Mouse (Mus musculus) forebrain, embryonic 13.5 days (tissue): ENCODE data around the gene Dctn3. TPM values are rescaled to one million over a fixed set of nuclear protein-coding genes. Genes with fewer than 3 reads are reported as not detected.
A peak's percentile ranks its signal among the peaks of the same experiment; 100 is the strongest.

Experiments
- ATAC-seq: fragments of 200-750 bp; cut with Nextera tagmentation; 2 replicates; pipeline ENCODE4 v1.8.0; 2017
- H3K27ac ChIP-seq: fragments of 300-500 bp; sonication (generic); 2 replicates; pipeline ENCODE4 v1.5.1; 2015; ENCODE audit warnings: inconsistent platforms, mild to moderate bottlenecking, moderate library complexity
- H3K27me3 ChIP-seq: fragments of 300-500 bp; sonication (generic); 2 replicates; pipeline ENCODE4 v1.6.1; 2015; ENCODE audit warnings: mild to moderate bottlenecking, inconsistent platforms
- H3K36me3 ChIP-seq: fragments of 300-500 bp; sonication (generic); 2 replicates; pipeline ENCODE4 v1.6.1; 2015; ENCODE audit warnings: mild to moderate bottlenecking, inconsistent platforms; ENCODE audit not compliant: poor library complexity, severe bottlenecking
- H3K4me1 ChIP-seq: fragments of 300-500 bp; sonication (generic); 2 replicates; pipeline ENCODE4 v1.6.1; 2015; ENCODE audit warnings: inconsistent platforms
- H3K4me2 ChIP-seq: fragments of 300-500 bp; sonication (generic); 2 replicates; pipeline ENCODE4 v1.6.1; 2015; ENCODE audit warnings: inconsistent platforms, mild to moderate bottlenecking, moderate library complexity
- H3K4me3 ChIP-seq: fragments of 300-500 bp; sonication (generic); 2 replicates; pipeline ENCODE4 v1.5.1; 2015; ENCODE audit warnings: mild to moderate bottlenecking, inconsistent platforms
- H3K9ac ChIP-seq: fragments of 300-500 bp; sonication (generic); 2 replicates; pipeline ENCODE4 v1.6.1; 2015; ENCODE audit warnings: mild to moderate bottlenecking, inconsistent platforms
- H3K9me3 ChIP-seq: fragments of 300-500 bp; sonication (generic); replicated peaks from 2 replicates; pipeline ENCODE4 v1.6.1; 2016; ENCODE audit warnings: inconsistent platforms
- WGBS: fragments of 180-500 bp; shearing (Covaris S2); methylation state at CpG from one replicate; pipeline ENCODE4 v1.1.7; 2015; 5-methylcytosine and 5-hydroxymethylcytosine counted together
- polyA plus RNA-seq: library from polyadenylated mRNA; unstranded; fragments of >200 nt; fragmentation: Nextera tagmentation; extraction: Ambion mirVana; gene quantifications from 2 replicates; pipeline ENCODE4 v1.2.1, GENCODE M21; 2015

Dctn3 gene
- polyA plus RNA-seq, 1 experiment from 2014 or later = 262 TPM

GRCm38 (mm10) chr4:41731052-41731765, 8.2 kb upstream of the Dctn3 start, which contains the start of gene Arid3c:
Arid3c (minus strand) TSS chr4:41731142.
- Histone ChIP-seq H3K9ac (peak within 1 kb of the TSS; percentile 51), H3K36me3 (no peaks in the 10 kb centered on the region), H3K4me3 (peak within 1 kb of the TSS; percentile 39), H3K27ac (no peak within 1 kb of the TSS), H3K4me2 (peak within 1 kb of the TSS; percentile 68), H3K27me3 (peaks cover 69% of the 10 kb centered on the region), H3K9me3 (0 out of 2 replicates have a peak, but pooled peaks cover 5% of the 10 kb centered on the region), H3K4me1 (peaks cover 30% of the 10 kb centered on the region)
- WGBS = 2% methylated on average over 50 of the region's 50 CpGs
- 0 out of 2 replicates have a peak, but pooled peaks have one; percentile 27 for ATAC-seq

GRCm38 (mm10) chr4:41726826-41727621, 4.1 kb upstream of the Dctn3 start:
- no peaks in the 10 kb centered on the region for H3K36me3 ChIP-seq
- no peak for ATAC-seq
- H3K27ac ChIP-seq = peak overlapping the region; percentile 68

DNA sequence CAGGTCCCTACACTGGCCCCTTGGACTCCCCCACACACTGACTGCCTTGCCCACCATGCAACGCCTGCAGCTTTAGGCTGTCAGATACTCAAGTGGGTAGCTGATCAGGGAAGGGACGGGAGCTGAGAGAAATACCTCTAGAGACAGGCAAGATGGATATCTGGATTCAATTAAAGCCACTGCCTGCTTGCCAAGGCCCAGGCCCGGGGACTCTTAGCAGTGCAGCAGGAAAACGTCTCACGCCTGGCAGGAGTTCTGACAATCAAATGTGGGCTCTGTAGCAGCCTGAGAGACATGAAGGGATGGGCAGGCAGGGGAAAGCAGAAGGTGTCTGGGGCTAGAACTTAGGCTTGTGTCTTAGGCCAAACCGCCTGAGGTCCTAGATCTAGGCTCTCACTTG, 6.1 kb downstream of the Dctn3 start:
- 80% methylated on average over 6 of the region's 6 CpGs for WGBS
- no peak overlapping the region for H3K4me3 ChIP-seq
- no peak overlapping the region for H3K9ac ChIP-seq
- peaks cover 54% of the 10 kb centered on the region for H3K36me3 ChIP-seq
- no peaks in the 10 kb centered on the region for H3K9me3 ChIP-seq
- ATAC-seq = no peak
- no peak overlapping the region for H3K4me2 ChIP-seq
- H3K4me1 ChIP-seq = peaks cover 25% of the 10 kb centered on the region
- H3K27me3 ChIP-seq = no peaks in the 10 kb centered on the region
- no peak overlapping the region for H3K27ac ChIP-seq

More at GRCm38 (mm10) chr4:41726826-41727621, 4.1 kb upstream of the Dctn3 start:
- H3K9ac ChIP-seq = peak overlapping the region; percentile 43; the same call in 1 of the 2 replicates
- H3K9me3 ChIP-seq = no peaks in the 10 kb centered on the region
- peaks cover 43% of the 10 kb centered on the region for H3K4me1 ChIP-seq
- peak overlapping the region; percentile 56 for H3K4me2 ChIP-seq
- 3% methylated on average over 20 of the region's 20 CpGs for WGBS
- H3K27me3 ChIP-seq = peaks cover 78% of the 10 kb centered on the region
- H3K4me3 ChIP-seq = peak overlapping the region; percentile 9; the same call in 1 of the 2 replicates

GRCm38 (mm10) chr4:41715596-41715995, 7.4 kb downstream of the Dctn3 start:
- H3K27me3 ChIP-seq = no peaks in the 10 kb centered on the region
- no peak for ATAC-seq
- no peak overlapping the region for H3K9ac ChIP-seq
- no peak overlapping the region for H3K27ac ChIP-seq
- H3K4me3 ChIP-seq = no peak overlapping the region
- no peak overlapping the region for H3K4me2 ChIP-seq
- peaks cover 33% of the 10 kb centered on the region for H3K4me1 ChIP-seq
- H3K36me3 ChIP-seq = peaks cover 63% of the 10 kb centered on the region
- H3K9me3 ChIP-seq = no peaks in the 10 kb centered on the region
- WGBS = 69% methylated on average over 5 of the region's 5 CpGs

- peaks cover 35% of the 10 kb centered on the region for H3K4me1 ChIP-seq
- H3K36me3 ChIP-seq = peaks cover 63% of the 10 kb centered on the region
- 83% methylated on average over 8 of the region's 8 CpGs for WGBS
- H3K27me3 ChIP-seq = no peaks in the 10 kb centered on the region
- no peaks in the 10 kb centered on the region for H3K9me3 ChIP-seq
- no peak overlapping the region for H3K4me3 ChIP-seq
- H3K27ac ChIP-seq = no peak overlapping the region
- no peak overlapping the region for H3K9ac ChIP-seq
- H3K4me2 ChIP-seq = no peak overlapping the region
- no peak for ATAC-seq
Observed at GRCm38 (mm10) chr4:41715082-41715481, 7.9 kb downstream of the Dctn3 start.

- Histone ChIP-seq H3K27me3 (no peaks in the 10 kb centered on the region), H3K4me3 (peak overlapping the region; percentile 83), H3K9me3 (no peaks in the 10 kb centered on the region), H3K4me1 (peaks cover 35% of the 10 kb centered on the region), H3K4me2 (peak overlapping the region; percentile 74), H3K9ac (no peak overlapping the region), H3K27ac (no peak overlapping the region), H3K36me3 (peaks cover 55% of the 10 kb centered on the region)
- ATAC-seq = peak; percentile 36; the same call in 1 of the 2 replicates
- WGBS = 13% methylated on average over 8 of the region's 8 CpGs
Observed at GRCm38 (mm10) chr4:41714276-41714675, 8.7 kb downstream of the Dctn3 start.

DNA sequence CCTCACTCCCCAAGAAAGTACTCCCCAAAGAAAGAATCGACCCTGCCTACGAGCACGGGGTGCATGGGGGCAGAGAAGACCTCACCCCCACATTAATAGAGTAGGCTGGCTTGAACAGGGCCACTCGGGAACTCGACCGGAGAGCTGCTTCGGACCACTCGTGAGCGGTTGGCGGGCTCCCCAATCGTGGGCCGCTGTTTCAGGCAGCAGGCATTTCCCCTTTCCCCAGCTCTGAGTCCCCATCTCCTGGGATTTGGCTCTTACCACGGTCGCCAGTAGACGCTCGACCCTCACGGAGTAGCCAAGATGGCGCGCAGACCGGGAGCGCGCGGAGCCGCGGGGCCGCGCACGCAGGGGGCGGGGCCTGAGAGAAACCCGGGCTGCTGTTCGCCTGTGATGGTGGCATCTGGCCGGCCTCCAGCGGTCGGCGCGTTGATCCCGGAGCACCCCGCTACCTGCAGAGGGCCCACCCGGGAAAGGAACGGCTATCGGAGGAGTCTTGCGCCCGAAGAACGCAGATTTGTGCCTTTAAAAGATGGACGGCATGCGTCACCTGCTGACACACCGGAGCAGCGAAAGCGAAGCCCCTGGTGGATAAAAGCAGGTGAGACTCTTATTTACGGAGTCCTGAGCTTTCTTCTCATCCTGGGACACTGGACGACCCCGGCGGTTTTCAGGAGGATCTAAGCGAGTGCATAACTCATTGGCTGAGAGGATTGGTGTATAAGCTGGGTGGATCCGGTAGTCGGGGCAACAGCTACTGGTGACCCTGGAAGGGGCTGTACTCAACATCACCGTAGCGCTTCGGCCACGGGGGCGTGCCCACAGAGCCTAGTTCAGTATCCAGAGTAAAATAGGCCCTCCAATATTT, 9.5 kb downstream of the Dctn3 start, which contains the start of gene Rpp25l:
Gene Rpp25l, minus strand, starts transcription at position 338 of the 871 bp plus-strand sequence.
- under 1% methylated on average over 61 of the region's 61 CpGs for WGBS
- peak; percentile 67 for ATAC-seq
- H3K4me2 ChIP-seq = peak within 1 kb of the TSS; percentile 74
- peak within 1 kb of the TSS; percentile 83 for H3K4me3 ChIP-seq
- peaks cover 47% of the 10 kb centered on the region for H3K36me3 ChIP-seq
- no peaks in the 10 kb centered on the region for H3K9me3 ChIP-seq
- peak within 1 kb of the TSS; percentile 91 for H3K9ac ChIP-seq
- peak within 1 kb of the TSS; percentile 22 for H3K27ac ChIP-seq
- H3K4me1 ChIP-seq = peaks cover 35% of the 10 kb centered on the region
- no peaks in the 10 kb centered on the region for H3K27me3 ChIP-seq

GRCm38 (mm10) chr4:41712421-41713196, 10.4 kb downstream of the Dctn3 start:
- H3K36me3 ChIP-seq = peaks cover 38% of the 10 kb centered on the region

GRCm38 (mm10) chr4:41711705-41712375, 11.1 kb downstream of the Dctn3 start:
- Histone ChIP-seq H3K27ac (no peak overlapping the region), H3K9me3 (no peaks in the 10 kb centered on the region), H3K36me3 (peaks cover 31% of the 10 kb centered on the region), H3K4me2 (peak overlapping the region; percentile 74), H3K4me1 (peaks cover 49% of the 10 kb centered on the region), H3K4me3 (peak overlapping the region; percentile 83), H3K27me3 (no peaks in the 10 kb centered on the region), H3K9ac (peak overlapping the region; percentile 91)
- WGBS = 76% methylated on average over 16 of the region's 16 CpGs
- ATAC-seq = no peak

More at GRCm38 (mm10) chr4:41712421-41713196, 10.4 kb downstream of the Dctn3 start:
- peak overlapping the region; percentile 74 for H3K4me2 ChIP-seq
- peak overlapping the region; percentile 22 for H3K27ac ChIP-seq
- peaks cover 42% of the 10 kb centered on the region for H3K4me1 ChIP-seq
- 48% methylated on average over 31 of the region's 31 CpGs for WGBS
- H3K4me3 ChIP-seq = peak overlapping the region; percentile 83
- H3K9ac ChIP-seq = peak overlapping the region; percentile 91
- ATAC-seq = peak; percentile 14
- H3K27me3 ChIP-seq = no peaks in the 10 kb centered on the region
- H3K9me3 ChIP-seq = no peaks in the 10 kb centered on the region

- Histone ChIP-seq H3K36me3 (peaks cover 20% of the 10 kb centered on the region), H3K9ac (no peak overlapping the region), H3K4me1 (peaks cover 66% of the 10 kb centered on the region), H3K27me3 (no peaks in the 10 kb centered on the region; the same call in 1 of the 2 replicates), H3K4me3 (no peak overlapping the region), H3K27ac (no peak overlapping the region), H3K9me3 (no peaks in the 10 kb centered on the region), H3K4me2 (no peak overlapping the region)
- WGBS = 72% methylated on average over 4 of the region's 4 CpGs
- no peak for ATAC-seq
Observed at GRCm38 (mm10) chr4:41710229-41710628, 12.7 kb downstream of the Dctn3 start.
